Mouse (Mus musculus): Measurements from ENCODE around the gene C2cd3. TPM values are rescaled to one million over a fixed set of nuclear protein-coding genes. Genes with fewer than 3 reads are reported as not detected.
A peak's percentile ranks its signal among the peaks of the same experiment; 100 is the strongest.

The C2cd3 gene
- 1 to 10 TPM; 7.0 to 8.4 TPM for total RNA-seq (2021)
- polyA plus RNA-seq (2012; rRNA removed), result 6.6 and 8.5 TPM in 2 replicates
- long read RNA-seq, full-length matches to known transcripts, result 1 of 3 reads
- long read RNA-seq, partial matches to known transcripts, result 2 of 3 reads
- long read RNA-seq, other reads (novel, unspliced or antisense), result 0 of 3 reads

DNA sequence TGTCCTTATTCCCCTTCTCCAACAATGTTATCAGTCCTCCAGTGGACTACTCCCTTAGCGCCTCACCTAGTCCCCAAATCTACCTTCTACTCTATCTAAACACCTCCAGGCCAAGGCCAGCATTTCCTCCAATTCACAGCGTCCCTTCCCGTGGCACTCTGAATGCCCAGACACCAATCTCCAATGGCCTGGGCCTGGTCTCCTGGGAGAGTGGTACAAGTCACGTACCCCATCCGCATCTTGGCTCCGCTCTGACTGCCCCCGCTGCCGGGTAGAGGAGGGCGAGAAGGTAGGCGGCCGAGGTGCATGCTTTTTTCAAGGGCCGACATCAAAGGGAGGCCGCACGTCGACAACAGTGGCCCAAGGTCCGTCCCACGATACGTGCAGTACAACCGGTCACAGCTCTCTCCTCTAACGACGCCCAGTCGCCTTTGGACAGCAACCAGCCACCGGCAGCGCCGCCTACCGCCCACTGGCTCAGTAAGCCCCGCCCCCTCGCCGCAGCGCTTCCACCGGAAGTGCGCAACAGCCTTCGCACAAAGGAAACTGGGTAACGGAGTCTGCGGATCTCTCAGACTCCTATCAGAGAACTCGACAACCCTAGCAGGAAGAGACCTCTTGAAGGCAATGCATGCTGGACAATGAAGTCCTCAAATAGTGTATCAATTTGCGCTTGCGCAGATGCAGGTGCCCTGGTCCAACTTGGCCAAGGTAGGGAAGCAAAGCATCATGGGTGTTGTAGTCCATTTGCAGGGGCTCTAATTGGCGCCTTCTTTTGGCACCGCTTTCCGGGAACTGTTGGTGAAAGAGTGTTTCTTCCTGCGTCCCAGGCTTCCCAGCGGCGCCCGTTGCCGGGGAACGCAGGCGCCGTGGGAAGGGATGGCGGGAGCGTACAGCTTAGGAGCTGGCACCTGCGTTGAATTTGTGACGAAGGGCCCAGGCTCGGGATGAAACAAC is at the start of gene C2cd3, which contains the start of gene Ppme1:
Gene C2cd3 (plus strand): TSS at position 739 of the 957 bp plus-strand sequence.
Gene Ppme1 (minus strand): TSS at position 813 of the 957 bp plus-strand sequence.
- H3K4me1 ChIP-seq (ENCODE audit: control insufficient read depth, insufficient read depth, low read length), result no peaks in the 10 kb centered on the region; the same call in none of the 2 replicates
- H3K79me2 ChIP-seq (replicated peaks; ENCODE audit: control insufficient read depth, insufficient read depth, low read length), result peaks cover 2% of the 10 kb centered on the region
- WGBS, result under 1% methylated on average over 54 of the region's 54 CpGs
- TF ChIP-seq EP300 (IDR thresholded peaks at IDR 0.05; ENCODE audit: insufficient read depth, low read depth, low read length) (peak; percentile 37), CTCF (IDR thresholded peaks at IDR 0.05) (peak; percentile 78), POLR2A (IDR thresholded peaks at IDR 0.05; ENCODE audit: insufficient read depth, low read depth, low read length) (peak; percentile 97)
- intact Hi-C loops (cut with DNase I), result loop anchor here (5.0 kb wide), 2 partner anchors 336 to 889 kb away; partner anchors contain the start of genes Fam168a and Rps3
- H3K27me3 ChIP-seq (ENCODE audit: control insufficient read depth, insufficient read depth, low read length), result no peaks in the 10 kb centered on the region
- H3K9ac ChIP-seq (ENCODE audit: low read depth, low read length), result peak within 1 kb of the TSS; percentile 93
- peak within 1 kb of the TSS; percentile 71 for H3K4me3 ChIP-seq
- peak within 1 kb of the TSS; percentile 97 for H3K27ac ChIP-seq
- H3K36me3 ChIP-seq (ENCODE audit: control insufficient read depth, insufficient read depth, low read length), result peaks cover 14% of the 10 kb centered on the region
- peak; percentile 99 for DNase-seq

DNA sequence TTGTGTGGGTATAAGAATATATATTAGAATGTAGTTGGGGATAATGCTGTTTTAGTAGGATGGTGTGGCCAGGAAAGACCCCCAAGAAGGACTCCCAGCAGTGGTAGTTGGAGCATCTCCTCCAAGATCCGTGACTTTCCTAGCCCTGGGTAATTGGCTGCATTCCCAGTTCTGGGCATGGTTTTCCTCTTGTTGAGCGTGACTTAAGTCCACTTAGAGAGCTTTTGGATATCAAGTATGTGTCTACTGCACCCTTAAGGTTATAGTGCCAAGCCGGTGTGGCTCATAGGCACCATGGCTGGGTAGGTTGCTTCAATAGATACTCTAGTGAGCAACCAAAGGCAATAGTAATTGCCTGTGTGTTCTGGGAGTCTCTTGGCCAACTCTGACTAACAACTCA is 48.3 kb upstream of the C2cd3 start:
- DNase-seq, result no peak
- TF ChIP-seq CTCF (IDR thresholded peaks at IDR 0.05) (no peak), EP300 (IDR thresholded peaks at IDR 0.05; ENCODE audit: insufficient read depth, low read depth, low read length) (no peak), POLR2A (IDR thresholded peaks at IDR 0.05; ENCODE audit: insufficient read depth, low read depth, low read length) (no peak)
- no peaks in the 10 kb centered on the region for H3K79me2 ChIP-seq (replicated peaks; ENCODE audit: control insufficient read depth, insufficient read depth, low read length)
- WGBS, result 38% methylated on average over 3 of the region's 3 CpGs
- no peaks in the 10 kb centered on the region for H3K27me3 ChIP-seq (ENCODE audit: control insufficient read depth, insufficient read depth, low read length)
- H3K4me1 ChIP-seq (ENCODE audit: control insufficient read depth, insufficient read depth, low read length), result no peaks in the 10 kb centered on the region
- intact Hi-C loops (cut with DNase I), result loop anchor here (1.0 kb wide), 1 partner anchor 42 kb away; no protein-coding TSS in a partner anchor
- H3K4me3 ChIP-seq, result no peak overlapping the region
- H3K36me3 ChIP-seq (ENCODE audit: control insufficient read depth, insufficient read depth, low read length), result no peaks in the 10 kb centered on the region
- no peak overlapping the region for H3K27ac ChIP-seq
- H3K9ac ChIP-seq (ENCODE audit: low read depth, low read length), result no peak overlapping the region

- TF ChIP-seq EP300 (IDR thresholded peaks at IDR 0.05; ENCODE audit: insufficient read depth, low read depth, low read length) (no peak), CTCF (IDR thresholded peaks at IDR 0.05) (peak; percentile 79)
- peak in 1 of 2 experiments; percentile 39 for DNase-seq
- Histone ChIP-seq H3K4me1 (ENCODE audit: control insufficient read depth, insufficient read depth, low read length) (no peaks in the 10 kb centered on the region), H3K27ac (no peak overlapping the region), H3K9ac (ENCODE audit: low read depth, low read length) (no peak overlapping the region), H3K79me2 (replicated peaks; ENCODE audit: control insufficient read depth, insufficient read depth, low read length) (no peaks in the 10 kb centered on the region), H3K4me3 (no peak overlapping the region), H3K27me3 (ENCODE audit: control insufficient read depth, insufficient read depth, low read length) (no peaks in the 10 kb centered on the region), H3K36me3 (ENCODE audit: control insufficient read depth, insufficient read depth, low read length) (no peaks in the 10 kb centered on the region)
- intact Hi-C loops (cut with DNase I), result no loop called here
- 78% methylated on average over 6 of the region's 6 CpGs for WGBS
These were observed 46.6 kb upstream of the C2cd3 start for GRCm38 (mm10) chr7:100325482-100325881.

DNA sequence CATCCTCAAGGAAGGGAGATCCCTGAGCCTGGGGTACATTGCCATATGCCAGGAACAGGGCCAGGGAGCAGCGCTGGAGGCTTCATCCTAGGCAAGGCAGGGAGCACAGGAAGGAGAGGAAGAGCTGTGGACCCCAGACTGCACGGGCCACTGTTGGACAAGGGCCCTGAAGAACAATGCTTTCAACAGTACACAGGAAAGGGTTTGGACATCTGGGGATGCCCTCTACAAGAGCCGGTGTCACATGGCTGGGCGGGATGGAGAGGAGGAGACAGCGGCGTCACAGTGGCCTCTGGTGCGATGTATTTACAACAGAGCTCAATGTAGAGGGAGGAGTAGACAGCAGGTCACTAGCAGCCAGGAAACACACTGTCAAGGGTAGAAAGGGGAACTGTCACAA is 44.5 kb upstream of the C2cd3 start:
- Histone ChIP-seq H3K27ac (no peak overlapping the region), H3K79me2 (replicated peaks; ENCODE audit: control insufficient read depth, insufficient read depth, low read length) (no peaks in the 10 kb centered on the region), H3K4me1 (ENCODE audit: control insufficient read depth, insufficient read depth, low read length) (no peaks in the 10 kb centered on the region), H3K9ac (ENCODE audit: low read depth, low read length) (no peak overlapping the region), H3K27me3 (ENCODE audit: control insufficient read depth, insufficient read depth, low read length) (no peaks in the 10 kb centered on the region), H3K4me3 (no peak overlapping the region), H3K36me3 (ENCODE audit: control insufficient read depth, insufficient read depth, low read length) (no peaks in the 10 kb centered on the region)
- DNase-seq, result no peak
- intact Hi-C loops (cut with DNase I), result no loop called here
- 42% methylated on average over 7 of the region's 7 CpGs for WGBS
- TF ChIP-seq CTCF (IDR thresholded peaks at IDR 0.05) (no peak), POLR2A (IDR thresholded peaks at IDR 0.05; ENCODE audit: insufficient read depth, low read depth, low read length) (no peak), EP300 (IDR thresholded peaks at IDR 0.05; ENCODE audit: insufficient read depth, low read depth, low read length) (no peak)

DNA sequence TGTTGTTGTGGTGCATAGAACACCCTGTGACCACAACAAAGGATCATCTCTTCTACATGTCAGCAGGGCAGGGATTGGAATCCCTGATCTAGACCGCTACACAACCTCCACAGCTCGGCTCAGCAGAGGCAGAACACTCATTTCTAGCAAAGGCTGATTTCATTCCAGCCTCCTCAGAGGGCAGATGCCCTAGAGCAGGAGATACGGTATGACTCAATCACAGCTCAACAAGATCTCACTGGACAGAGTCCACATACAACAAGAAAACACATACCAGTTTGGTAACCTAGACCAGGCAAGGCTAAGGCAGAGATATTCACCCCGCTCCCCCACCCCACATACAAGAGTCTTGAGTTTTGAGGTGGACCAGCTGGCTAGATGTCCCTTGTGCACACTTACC is 43.4 kb upstream of the C2cd3 start:
- Histone ChIP-seq H3K27ac (no peak overlapping the region), H3K79me2 (replicated peaks; ENCODE audit: control insufficient read depth, insufficient read depth, low read length) (no peaks in the 10 kb centered on the region), H3K4me1 (ENCODE audit: control insufficient read depth, insufficient read depth, low read length) (no peaks in the 10 kb centered on the region), H3K4me3 (no peak overlapping the region), H3K36me3 (ENCODE audit: control insufficient read depth, insufficient read depth, low read length) (no peaks in the 10 kb centered on the region), H3K9ac (ENCODE audit: low read depth, low read length) (no peak overlapping the region), H3K27me3 (ENCODE audit: control insufficient read depth, insufficient read depth, low read length) (no peaks in the 10 kb centered on the region)
- 75% methylated on average over 4 of the region's 4 CpGs for WGBS
- TF ChIP-seq EP300 (IDR thresholded peaks at IDR 0.05; ENCODE audit: insufficient read depth, low read depth, low read length) (no peak), CTCF (IDR thresholded peaks at IDR 0.05) (no peak), POLR2A (IDR thresholded peaks at IDR 0.05; ENCODE audit: insufficient read depth, low read depth, low read length) (no peak)
- no peak for DNase-seq
- intact Hi-C loops (cut with DNase I), result no loop called here
